ENCODE assay signal across 7 mouse cellular contexts in genomic region chr17:53566919-53567345, GRCm38 (mm10). TPM values are rescaled to one million over a fixed set of nuclear protein-coding genes. Genes with fewer than 3 reads are reported as not detected.
DNase-seq lines count a peak whose midpoint lies in the region; ATAC-seq and TF ChIP-seq lines count a peak whose summit lies in the region.

No protein-coding gene starts in this region.

- peak overlapping the region; percentile 92 for H3K9ac ChIP-seq in hindbrain, postnatal 0 days (replicated peaks; ENCODE audit: low read length)

- H3K36me3 ChIP-seq in hindbrain, postnatal 0 days (ENCODE audit: insufficient read depth, low read length) = no peaks in the 10 kb centered on the region
- no peaks in the 10 kb centered on the region for H3K36me3 ChIP-seq in limb, embryonic 10.5 days
- H3K36me3 ChIP-seq in midbrain, embryonic 10.5 days = no peaks in the 10 kb centered on the region

- H3K4me1 ChIP-seq in cortical plate, adult 2 months (ENCODE audit: control insufficient read depth, insufficient read depth, low read length) = no peaks in the 10 kb centered on the region; the same call in 1 of the 2 replicates
- peaks cover 12% of the 10 kb centered on the region for H3K4me1 ChIP-seq in hindbrain, postnatal 0 days (ENCODE audit: insufficient read depth, low read length)
- H3K4me1 ChIP-seq in limb, embryonic 10.5 days = peaks cover 27% of the 10 kb centered on the region
- peaks cover 38% of the 10 kb centered on the region for H3K4me1 ChIP-seq in midbrain, embryonic 10.5 days

- no peaks in the 10 kb centered on the region for H3K9me3 ChIP-seq in hindbrain, postnatal 0 days (ENCODE audit: low read length)
- no peaks in the 10 kb centered on the region for H3K9me3 ChIP-seq in limb, embryonic 10.5 days (replicated peaks)
- H3K9me3 ChIP-seq in midbrain, embryonic 10.5 days (replicated peaks) = no peaks in the 10 kb centered on the region

- under 1% methylated on average over 43 of the region's 51 CpGs for WGBS in hindbrain, postnatal 0 days
- 0% methylated on average over 39 of the region's 51 CpGs for WGBS in limb, embryonic 10.5 days
- WGBS in midbrain, embryonic 10.5 days = 0% methylated on average over 23 of the region's 51 CpGs

- H3K27me3 ChIP-seq in hindbrain, postnatal 0 days (ENCODE audit: insufficient read depth, low read length) = no peaks in the 10 kb centered on the region
- H3K27me3 ChIP-seq in limb, embryonic 10.5 days (ENCODE audit: low read depth, poor library complexity, severe bottlenecking) = no peaks in the 10 kb centered on the region
- H3K27me3 ChIP-seq in midbrain, embryonic 10.5 days (ENCODE audit: low read depth, poor library complexity, severe bottlenecking) = no peaks in the 10 kb centered on the region

- no peak for TF ChIP-seq POLR2A in cortical plate, adult 2 months (IDR thresholded peaks at IDR 0.05; ENCODE audit: extremely low read depth, insufficient read depth, low read length)

- no peak for TF ChIP-seq CTCF in cortical plate, adult 2 months (IDR thresholded peaks at IDR 0.05; ENCODE audit: extremely low read depth, insufficient read depth, low read length)
- peak; percentile 38 for TF ChIP-seq CTCF in hindbrain, postnatal 0 days (IDR thresholded peaks at IDR 0.05; ENCODE audit: low read depth)

- DNase-seq in adrenal gland, adult 18-20 months (ENCODE audit: low spot score in 2 of 2) = peak; percentile 67 to 78
- DNase-seq in gastrocnemius, adult 8-10 months (ENCODE audit: low spot score in 2 of 2) = peak; percentile 41 to 63
- DNase-seq in hindbrain, postnatal 0 days (ENCODE audit: low spot score) = peak; percentile 84
- peak; percentile 65 for DNase-seq in limb, embryonic 10.5 days (ENCODE audit: low spot score)
- DNase-seq in midbrain, embryonic 10.5 days (ENCODE audit: low spot score) = peak; percentile 71
- DNase-seq in right cerebral cortex, postnatal 36 days (ENCODE audit: low spot score in 2 of 2) = peak; percentile 27 to 34

- peak overlapping the region; percentile 90 for H3K27ac ChIP-seq in cortical plate, adult 2 months (ENCODE audit: insufficient read depth, low read length)
- H3K27ac ChIP-seq in hindbrain, postnatal 0 days = peak overlapping the region; percentile 97
- peak overlapping the region; percentile 92 for H3K27ac ChIP-seq in limb, embryonic 10.5 days
- H3K27ac ChIP-seq in midbrain, embryonic 10.5 days (replicated peaks) = peak overlapping the region; percentile 99

- peak; percentile 76 for ATAC-seq in hindbrain, postnatal 0 days

- H3K4me2 ChIP-seq in hindbrain, postnatal 0 days (ENCODE audit: low read depth, low read length) = peak overlapping the region; percentile 86

- peak overlapping the region; percentile 84 for H3K4me3 ChIP-seq in cortical plate, adult 2 months (ENCODE audit: insufficient read depth, low read length)
- H3K4me3 ChIP-seq in hindbrain, postnatal 0 days (ENCODE audit: low read length) = peak overlapping the region; percentile 90
- peak overlapping the region; percentile 88 for H3K4me3 ChIP-seq in limb, embryonic 10.5 days
- peak overlapping the region; percentile 90 for H3K4me3 ChIP-seq in midbrain, embryonic 10.5 days

RNA-seq across cellular contexts. Expression of gene Kat2b, which starts 0.3 kb away (rescaled TPM):
- total RNA-seq in adrenal gland, adult 18-20 months (2021) = 10 to 100 TPM; 50.8 to 85.6 TPM
- 11.0 and 12.2 TPM in 2 replicates for polyA plus RNA-seq in cortical plate, adult 2 months (2012; rRNA removed)
- 10 to 100 TPM; 57.6 to 76.6 (median 67.2) TPM for total RNA-seq in gastrocnemius, adult 8-10 months (2022)
- total RNA-seq in hindbrain, postnatal 0 days (2014; rRNA removed) = 17.5 and 20.6 TPM in 2 replicates
- polyA plus RNA-seq in hindbrain, postnatal 0 days (2015; fragmentation: Nextera tagmentation; extraction: Ambion mirVana) = 4.2 and 4.6 TPM in 2 replicates
- polyA plus RNA-seq in limb, embryonic 10.5 days (2016; fragmentation: Nextera tagmentation; extraction: Ambion mirVana) = 1.1 and 2.7 TPM in 2 replicates
- polyA plus RNA-seq in midbrain, embryonic 10.5 days (2016; fragmentation: Nextera tagmentation; extraction: Ambion mirVana) = 2.6 and 3.1 TPM in 2 replicates

RNA-seq across cellular contexts. Expression of gene Pp2d1, which starts 27.7 kb away (rescaled TPM):
- not detected for total RNA-seq in adrenal gland, adult 18-20 months (2021)
- polyA plus RNA-seq in cortical plate, adult 2 months (2012; rRNA removed) = 0.04 TPM in 1 of 2 replicates, not detected in the other
- under 1 TPM in 1 of 4 experiments, not detected in 3; 0.12 TPM for total RNA-seq in gastrocnemius, adult 8-10 months (2022)
- total RNA-seq in hindbrain, postnatal 0 days (2014; rRNA removed) = not detected in 2 replicates
- 0.21 TPM in 2 replicates for polyA plus RNA-seq in hindbrain, postnatal 0 days (2015; fragmentation: Nextera tagmentation; extraction: Ambion mirVana)
- polyA plus RNA-seq in limb, embryonic 10.5 days (2016; fragmentation: Nextera tagmentation; extraction: Ambion mirVana) = 0.24 and 0.49 TPM in 2 replicates
- polyA plus RNA-seq in midbrain, embryonic 10.5 days (2016; fragmentation: Nextera tagmentation; extraction: Ambion mirVana) = 0.15 and 0.29 TPM in 2 replicates

Comparison
In these comparisons a context has a peak if more than half of its experiments do, and no peak if none do; other contexts are left out.
1. Peak in every context shown above with its lines: DNase-seq, ATAC-seq, H3K4me3 ChIP-seq and H3K27ac ChIP-seq.
2. DNase-seq: peak in every context shown above with its lines; median percentile 84 in hindbrain, postnatal 0 days; 72 in adrenal gland, adult 18-20 months; 71 in midbrain, embryonic 10.5 days; 65 in limb, embryonic 10.5 days; 52 in gastrocnemius, adult 8-10 months; 30 in right cerebral cortex, postnatal 36 days.